Mouse (Mus musculus): ENCODE measurements at regions not wholly inside any gene's neighbourhood (a gene's known extent, or its start where the extent isn't known, plus 50 kb on each side); places are given as distances from the start of the nearest gene placed in this dataset.
A peak's percentile ranks its signal among the peaks of the same experiment; 100 is the strongest.

DNA sequence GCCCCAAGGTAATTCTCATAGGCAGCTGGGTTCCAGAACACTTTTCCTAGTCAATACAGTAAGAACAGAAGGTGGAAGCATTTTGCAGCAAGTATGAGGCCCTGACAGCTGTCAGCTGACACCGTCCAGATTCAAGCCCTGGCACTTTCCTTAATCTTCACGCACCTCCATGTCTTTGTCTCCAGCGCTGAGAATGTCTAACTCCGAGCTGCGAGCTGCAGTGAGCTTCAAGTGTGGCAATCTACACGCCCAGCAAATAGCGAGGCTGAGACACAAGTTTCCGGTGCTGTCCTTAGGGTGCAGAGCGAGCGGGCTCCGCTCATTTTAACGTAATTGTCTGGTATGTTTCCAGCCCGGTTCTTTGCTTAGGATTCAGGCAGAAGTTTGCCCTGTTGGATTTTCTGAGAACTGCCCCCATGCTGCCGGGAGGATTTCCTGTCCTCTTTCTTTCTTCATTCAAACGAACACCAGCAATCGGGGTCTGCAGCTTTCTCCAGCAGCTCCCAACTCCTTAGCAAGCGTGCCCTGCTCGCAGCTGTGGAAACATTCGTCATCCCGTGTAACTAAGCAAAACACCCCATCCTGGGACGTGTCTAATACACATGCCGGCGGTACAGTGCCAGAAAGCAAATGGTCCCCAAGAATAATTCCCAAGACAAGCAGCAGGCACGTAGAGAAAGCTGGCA, 54.5 kb downstream of the Irx3 start:
- DNase-seq, result no peak

DNA sequence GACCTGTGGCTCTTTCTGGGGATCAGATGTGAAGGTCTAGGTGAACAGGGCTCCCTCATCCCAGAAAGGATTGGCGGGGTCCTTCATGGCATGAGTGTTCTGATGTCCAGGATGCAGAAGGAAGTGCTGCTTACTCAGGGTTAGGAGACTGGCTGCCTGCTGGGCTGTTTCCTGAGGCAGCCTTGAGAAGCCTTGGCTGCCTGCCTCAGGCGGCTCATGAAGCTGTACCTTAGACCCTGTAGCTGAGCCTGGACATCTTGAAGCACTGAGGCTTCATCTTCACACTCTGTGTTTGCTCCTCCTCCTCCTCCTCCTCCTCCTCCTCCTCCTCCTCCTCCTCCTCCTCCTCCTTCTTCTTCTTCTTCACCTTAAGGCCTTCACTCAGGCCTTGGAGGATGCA, 77.2 kb downstream of the Irx3 start:
- peak in 1 of 2 experiments; percentile 29 for DNase-seq
